Mouse (Mus musculus): Measurements from ENCODE around the gene Phlda2. TPM values are rescaled to one million over a fixed set of nuclear protein-coding genes. Genes with fewer than 3 reads are reported as not detected.
"Not testable (repeated sequence)": the region's sequence is repeated elsewhere in the genome, so short reads cannot be mapped to it uniquely, and the experiment has no call there.

Phlda2 gene
- polyA plus RNA-seq, 1 experiment from 2014 or later, result 23.9 TPM

GRCm38 (mm10) chr7:143544368-143544767, 41.4 kb upstream of the Phlda2 start:
- no peak overlapping the region for H3K4me3 ChIP-seq (replicated peaks; ENCODE audit: low read depth, low read length)
- ATAC-seq (replicated peaks; ENCODE audit: low FRiP score, low read depth) (no peak), DNase-seq (ENCODE audit: low spot score) (peak; percentile 35)
- peaks cover 11% of the 10 kb centered on the region; the same call in 1 of the 2 replicates for H3K4me1 ChIP-seq (replicated peaks; ENCODE audit: insufficient read depth, low read length)
- H3K9ac ChIP-seq (ENCODE audit: low read depth, low read length), result no peak overlapping the region
- H3K27me3 ChIP-seq (ENCODE audit: insufficient read depth, low read length), result no peaks in the 10 kb centered on the region
- no peak overlapping the region for H3K27ac ChIP-seq
- no peaks in the 10 kb centered on the region for H3K9me3 ChIP-seq (replicated peaks; ENCODE audit: low read length)
- WGBS, result 96% methylated on average over 2 of the region's 2 CpGs
- H3K4me2 ChIP-seq (ENCODE audit: low read length), result no peak overlapping the region
- 0 out of 2 replicates have a peak, but pooled peaks cover 2% of the 10 kb centered on the region for H3K36me3 ChIP-seq (ENCODE audit: insufficient read depth, low read length)
- TF ChIP-seq CTCF (IDR thresholded peaks at IDR 0.05; ENCODE audit: low read depth), result peak; percentile 69

DNA sequence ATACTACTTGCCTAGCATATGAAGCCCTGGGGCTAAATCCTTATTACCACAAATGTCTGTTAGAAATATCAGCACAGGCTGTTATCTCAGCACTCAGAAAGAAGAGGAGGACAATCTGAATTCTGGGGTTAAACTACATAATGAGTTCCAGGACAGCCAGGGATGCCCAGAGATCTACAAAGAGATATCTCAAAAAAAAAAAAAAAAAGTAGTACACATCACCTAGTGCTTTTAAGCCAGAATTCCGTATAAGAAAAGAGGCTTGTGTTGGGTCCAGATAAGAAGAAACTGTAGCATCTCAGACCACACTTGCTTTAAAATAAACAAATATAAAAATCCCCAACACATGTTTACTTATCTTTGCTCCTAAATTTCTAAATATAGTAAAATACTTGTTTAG, 35.7 kb upstream of the Phlda2 start:
- DNase-seq (ENCODE audit: low spot score) (no peak), ATAC-seq (replicated peaks; ENCODE audit: low FRiP score, low read depth) (no peak)
- Histone ChIP-seq H3K4me1 (replicated peaks; ENCODE audit: insufficient read depth, low read length) (no peaks in the 10 kb centered on the region), H3K9me3 (replicated peaks; ENCODE audit: low read length) (no peaks in the 10 kb centered on the region), H3K9ac (ENCODE audit: low read depth, low read length) (no peak overlapping the region), H3K36me3 (ENCODE audit: insufficient read depth, low read length) (peaks cover 35% of the 10 kb centered on the region), H3K27ac (no peak overlapping the region), H3K4me3 (replicated peaks; ENCODE audit: low read depth, low read length) (no peak overlapping the region), H3K27me3 (ENCODE audit: insufficient read depth, low read length) (no peaks in the 10 kb centered on the region), H3K4me2 (ENCODE audit: low read length) (no peak overlapping the region)
- TF ChIP-seq CTCF (IDR thresholded peaks at IDR 0.05; ENCODE audit: low read depth), result no peak
- WGBS, result 73% methylated on average over 1 of the region's 1 CpGs

DNA sequence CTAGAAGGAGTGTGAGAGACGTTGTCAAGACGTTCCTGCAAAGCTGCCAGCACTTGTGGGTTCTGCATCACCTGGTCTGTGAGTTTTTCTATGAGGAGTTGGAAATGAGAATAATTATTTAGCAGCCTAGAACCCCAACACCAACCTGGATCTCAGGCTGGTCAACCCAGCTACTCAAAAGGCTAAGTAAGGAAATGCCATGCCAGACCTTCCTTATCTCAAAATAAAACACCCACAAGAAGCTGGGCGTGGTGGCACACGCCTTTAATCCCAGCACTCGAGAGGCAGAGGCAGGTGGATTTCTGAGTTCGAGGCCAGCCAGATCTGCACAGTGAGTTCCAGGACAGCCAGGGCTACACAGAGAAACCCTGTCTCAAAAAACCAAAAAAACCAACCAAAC, 35.3 kb upstream of the Phlda2 start:
- not testable (repeated sequence) for DNase-seq (ENCODE audit: low spot score); H3K4me1 ChIP-seq (replicated peaks; ENCODE audit: insufficient read depth, low read length); H3K4me2 ChIP-seq (ENCODE audit: low read length); H3K27me3 ChIP-seq (ENCODE audit: insufficient read depth, low read length); H3K4me3 ChIP-seq (replicated peaks; ENCODE audit: low read depth, low read length); H3K9ac ChIP-seq (ENCODE audit: low read depth, low read length); H3K9me3 ChIP-seq (replicated peaks; ENCODE audit: low read length); H3K27ac ChIP-seq; ATAC-seq (replicated peaks; ENCODE audit: low FRiP score, low read depth)
- 87% methylated on average over 6 of the region's 6 CpGs for WGBS
- peaks cover 38% of the 10 kb centered on the region for H3K36me3 ChIP-seq (ENCODE audit: insufficient read depth, low read length)

DNA sequence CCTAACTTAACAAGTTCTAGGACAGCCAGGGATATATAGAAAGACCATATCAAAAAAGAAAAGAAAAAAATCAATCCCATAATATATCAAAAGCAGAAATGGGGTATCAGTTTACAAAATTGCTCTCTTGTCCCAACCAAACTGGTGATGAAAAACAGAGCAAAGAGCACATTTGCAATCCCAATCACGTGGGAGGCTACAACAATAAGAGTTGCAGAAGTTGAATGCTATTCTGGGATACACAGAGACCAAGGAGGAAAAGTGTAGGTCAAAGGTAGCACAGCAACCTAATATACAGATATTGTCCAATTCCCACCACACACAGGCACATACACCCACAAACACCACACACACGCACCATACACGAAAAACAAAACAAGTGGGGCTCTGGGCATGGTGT, 33.3 kb upstream of the Phlda2 start:
- Histone ChIP-seq H3K36me3 (ENCODE audit: insufficient read depth, low read length) (peaks cover 50% of the 10 kb centered on the region), H3K27me3 (ENCODE audit: insufficient read depth, low read length) (no peaks in the 10 kb centered on the region), H3K4me1 (replicated peaks; ENCODE audit: insufficient read depth, low read length) (no peaks in the 10 kb centered on the region), H3K27ac (no peak overlapping the region), H3K4me3 (replicated peaks; ENCODE audit: low read depth, low read length) (no peak overlapping the region), H3K9me3 (replicated peaks; ENCODE audit: low read length) (no peaks in the 10 kb centered on the region), H3K4me2 (ENCODE audit: low read length) (no peak overlapping the region), H3K9ac (ENCODE audit: low read depth, low read length) (no peak overlapping the region)
- no peak for TF ChIP-seq CTCF (IDR thresholded peaks at IDR 0.05; ENCODE audit: low read depth)
- 90% methylated on average over 3 of the region's 3 CpGs for WGBS
- no peak for ATAC-seq (replicated peaks; ENCODE audit: low FRiP score, low read depth)
- DNase-seq (ENCODE audit: low spot score), result no peak

DNA sequence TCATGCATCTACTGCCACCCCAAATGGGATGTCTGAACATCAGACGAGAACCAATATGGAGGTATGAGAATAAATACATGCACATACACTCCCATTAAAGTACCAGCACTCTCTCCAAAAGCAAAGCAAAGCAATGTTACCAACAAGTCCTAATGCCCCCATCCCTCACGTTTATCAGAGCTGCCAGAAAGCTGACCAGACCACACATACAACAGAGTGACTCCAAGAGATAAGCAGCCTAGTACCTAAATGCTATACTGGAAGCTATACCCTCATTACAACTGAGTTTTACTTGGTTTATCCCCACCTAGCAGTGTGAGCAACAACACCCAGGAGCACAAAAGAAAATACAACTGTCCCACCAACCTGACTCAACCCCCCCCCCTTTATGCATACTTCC, 30.3 kb upstream of the Phlda2 start:
- H3K4me2 ChIP-seq (ENCODE audit: low read length), result no peak overlapping the region
- no peaks in the 10 kb centered on the region for H3K4me1 ChIP-seq (replicated peaks; ENCODE audit: insufficient read depth, low read length)
- no peaks in the 10 kb centered on the region for H3K9me3 ChIP-seq (replicated peaks; ENCODE audit: low read length)
- no peak overlapping the region for H3K9ac ChIP-seq (ENCODE audit: low read depth, low read length)
- H3K27me3 ChIP-seq (ENCODE audit: insufficient read depth, low read length), result no peaks in the 10 kb centered on the region
- H3K4me3 ChIP-seq (replicated peaks; ENCODE audit: low read depth, low read length), result no peak overlapping the region
- no peak overlapping the region for H3K27ac ChIP-seq
- DNase-seq (ENCODE audit: low spot score) (no peak), ATAC-seq (replicated peaks; ENCODE audit: low FRiP score, low read depth) (no peak)
- 88% methylated on average over 2 of the region's 2 CpGs for WGBS
- TF ChIP-seq CTCF (IDR thresholded peaks at IDR 0.05; ENCODE audit: low read depth), result no peak
- peaks cover 78% of the 10 kb centered on the region for H3K36me3 ChIP-seq (ENCODE audit: insufficient read depth, low read length)

DNA sequence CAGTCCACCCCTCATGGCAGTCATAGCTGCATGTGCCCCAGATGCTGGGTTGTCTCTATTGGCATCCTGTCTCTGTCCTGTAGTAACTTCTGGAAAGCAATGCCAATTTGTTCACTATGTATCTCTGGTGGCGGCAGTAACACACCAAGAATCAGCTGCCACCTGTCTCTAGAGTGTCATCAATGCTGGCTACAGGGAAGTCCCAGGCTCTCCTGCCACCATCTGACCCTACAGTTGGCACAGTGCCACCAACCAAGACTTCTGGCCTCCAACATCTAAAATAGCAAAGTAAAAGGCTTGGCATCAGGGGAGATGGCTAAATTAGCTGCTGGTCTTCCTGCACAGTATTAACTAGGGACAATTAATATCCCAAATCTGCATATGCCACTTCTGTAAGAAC, 29.5 kb upstream of the Phlda2 start:
- no peak overlapping the region for H3K27ac ChIP-seq
- no peak for ATAC-seq (replicated peaks; ENCODE audit: low FRiP score, low read depth)
- H3K9ac ChIP-seq (ENCODE audit: low read depth, low read length), result no peak overlapping the region
- H3K27me3 ChIP-seq (ENCODE audit: insufficient read depth, low read length), result no peaks in the 10 kb centered on the region
- H3K9me3 ChIP-seq (replicated peaks; ENCODE audit: low read length), result no peaks in the 10 kb centered on the region
- DNase-seq (ENCODE audit: low spot score), result no peak
- H3K4me1 ChIP-seq (replicated peaks; ENCODE audit: insufficient read depth, low read length), result no peaks in the 10 kb centered on the region
- no peak overlapping the region for H3K4me2 ChIP-seq (ENCODE audit: low read length)
- H3K36me3 ChIP-seq (ENCODE audit: insufficient read depth, low read length), result peaks cover 79% of the 10 kb centered on the region
- 79% methylated on average over 1 of the region's 1 CpGs for WGBS
- no peak overlapping the region for H3K4me3 ChIP-seq (replicated peaks; ENCODE audit: low read depth, low read length)
- TF ChIP-seq CTCF (IDR thresholded peaks at IDR 0.05; ENCODE audit: low read depth), result no peak

DNA sequence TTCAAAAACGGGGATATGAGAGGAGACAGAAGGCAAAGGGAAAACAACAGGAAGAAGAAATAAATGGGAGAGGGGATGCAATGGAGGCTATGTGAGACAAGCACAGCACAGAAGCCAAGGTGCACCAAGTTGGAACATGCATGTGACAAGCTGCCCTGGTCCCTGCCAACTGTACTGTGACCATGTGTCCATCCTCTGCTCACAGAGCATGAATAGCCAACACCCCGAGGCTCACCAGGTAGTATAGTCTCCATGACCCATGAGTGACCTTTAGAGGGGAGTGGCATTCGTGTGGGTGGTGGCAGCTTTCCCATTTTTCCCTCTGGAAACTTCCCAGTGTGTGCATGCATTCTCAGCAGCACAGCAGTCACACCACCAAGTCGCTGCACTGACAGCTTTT, 16.4 kb upstream of the Phlda2 start:
- TF ChIP-seq CTCF (IDR thresholded peaks at IDR 0.05; ENCODE audit: low read depth), result no peak
- H3K4me1 ChIP-seq (replicated peaks; ENCODE audit: insufficient read depth, low read length), result no peaks in the 10 kb centered on the region
- H3K36me3 ChIP-seq (ENCODE audit: insufficient read depth, low read length), result peaks cover 85% of the 10 kb centered on the region
- ATAC-seq (replicated peaks; ENCODE audit: low FRiP score, low read depth) (0 out of 2 replicates have a peak, but pooled peaks have one; percentile 16), DNase-seq (ENCODE audit: low spot score) (no peak)
- no peak overlapping the region for H3K9ac ChIP-seq (ENCODE audit: low read depth, low read length)
- no peaks in the 10 kb centered on the region for H3K27me3 ChIP-seq (ENCODE audit: insufficient read depth, low read length)
- H3K9me3 ChIP-seq (replicated peaks; ENCODE audit: low read length), result no peaks in the 10 kb centered on the region
- no peak overlapping the region for H3K4me3 ChIP-seq (replicated peaks; ENCODE audit: low read depth, low read length)
- 60% methylated on average over 4 of the region's 4 CpGs for WGBS
- no peak overlapping the region for H3K4me2 ChIP-seq (ENCODE audit: low read length)
- H3K27ac ChIP-seq, result no peak overlapping the region
